Mouse (Mus musculus): Measurements from ENCODE around the gene Esp4. TPM values are rescaled to one million over a fixed set of nuclear protein-coding genes. Genes with fewer than 3 reads are reported as not detected.
"Not testable (repeated sequence)": the region's sequence is repeated elsewhere in the genome, so short reads cannot be mapped to it uniquely, and the experiment has no call there.

The Esp4 gene
- total RNA-seq (2021) = not detected
- long read RNA-seq, experiment 1 = 0 reads
- long read RNA-seq, experiment 2 = 0 reads

DNA sequence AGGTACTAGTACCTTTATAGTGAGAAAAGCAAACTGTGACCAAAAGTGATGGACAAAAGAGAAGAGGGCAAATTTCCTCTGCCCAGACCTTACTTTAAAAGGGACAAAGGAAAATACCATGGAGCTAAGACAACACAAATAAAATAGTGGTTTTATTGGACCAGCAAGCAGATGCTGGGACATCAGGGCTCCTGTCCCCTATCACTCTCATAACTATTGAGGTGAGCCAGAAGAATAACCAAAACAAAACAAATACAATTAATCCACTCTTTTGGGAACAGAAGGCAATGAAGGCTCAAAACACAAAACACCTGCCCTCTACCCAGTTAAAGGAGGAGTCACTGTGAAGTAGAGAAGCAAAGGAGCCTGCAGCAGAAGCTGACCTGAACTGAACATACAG lies at the start of gene Esp4:
Esp4 (plus strand) TSS at position 301 of the 400 bp plus-strand sequence.
- DNase-seq (ENCODE audit: low spot score) = no peak

DNA sequence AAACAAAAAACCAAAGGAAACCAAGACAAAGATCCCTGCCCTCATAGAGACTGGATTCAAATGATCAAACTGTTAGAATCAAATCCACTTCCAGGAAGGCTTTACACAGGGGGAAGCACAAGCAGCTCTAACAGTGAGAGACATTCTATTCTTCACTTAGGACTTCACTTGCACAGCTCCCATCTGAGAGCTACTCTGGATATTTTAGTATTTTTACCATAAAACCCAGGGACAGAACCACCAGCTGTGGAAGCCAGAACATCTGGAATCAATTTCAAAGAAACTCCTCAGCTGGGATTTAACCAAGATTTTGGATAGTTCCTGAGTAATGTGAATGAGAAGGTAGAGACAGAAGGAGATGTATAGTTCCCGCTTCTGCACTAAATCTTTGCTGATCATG lies 44.9 kb upstream of the Esp4 start:
- DNase-seq (ENCODE audit: low spot score) = no peak

DNA sequence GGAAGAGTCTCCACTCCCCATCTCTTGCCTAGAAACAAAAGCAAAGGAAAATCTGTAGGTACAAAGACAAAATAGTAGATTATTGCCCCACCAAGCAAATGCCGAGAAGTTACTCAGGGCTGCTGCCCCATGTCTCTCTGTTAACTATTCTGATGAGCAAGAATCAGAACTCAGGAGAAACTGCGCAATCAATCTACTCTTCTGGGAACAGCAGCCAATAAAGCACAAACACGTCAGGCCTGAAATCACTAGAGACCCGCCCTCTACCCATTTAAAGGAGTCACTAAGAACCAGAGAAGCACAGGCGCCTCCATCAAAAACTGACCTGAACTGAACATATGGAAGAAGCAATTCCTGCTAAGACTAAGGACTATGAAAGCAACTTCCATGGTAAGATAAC lies 37.2 kb upstream of the Esp4 start, which contains the start of gene Esp6:
Esp6 (plus strand) TSS at position 301 of the 400 bp plus-strand sequence.
- DNase-seq (ENCODE audit: low spot score) = no peak

DNA sequence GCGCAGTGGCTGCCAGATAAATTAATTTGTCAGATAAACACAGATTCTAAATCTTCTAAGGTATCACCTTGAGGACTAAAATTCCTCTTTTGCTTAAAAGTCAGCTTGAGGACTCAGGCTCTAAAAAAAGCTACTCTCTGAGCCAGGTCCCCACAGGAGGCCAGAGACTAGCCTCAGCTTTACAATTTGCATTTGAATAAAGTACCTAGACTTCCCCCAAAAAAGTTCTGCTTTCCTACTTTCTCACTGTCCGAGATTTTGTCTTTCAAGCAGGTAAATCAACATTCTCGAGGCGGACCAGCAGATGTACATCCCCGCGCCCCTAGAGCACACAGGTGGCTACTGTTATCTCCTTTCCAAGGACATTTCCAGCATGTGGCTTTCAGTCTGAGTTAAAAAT lies 14.5 kb upstream of the Esp4 start:
- not testable (repeated sequence) for DNase-seq (ENCODE audit: low spot score)

DNA sequence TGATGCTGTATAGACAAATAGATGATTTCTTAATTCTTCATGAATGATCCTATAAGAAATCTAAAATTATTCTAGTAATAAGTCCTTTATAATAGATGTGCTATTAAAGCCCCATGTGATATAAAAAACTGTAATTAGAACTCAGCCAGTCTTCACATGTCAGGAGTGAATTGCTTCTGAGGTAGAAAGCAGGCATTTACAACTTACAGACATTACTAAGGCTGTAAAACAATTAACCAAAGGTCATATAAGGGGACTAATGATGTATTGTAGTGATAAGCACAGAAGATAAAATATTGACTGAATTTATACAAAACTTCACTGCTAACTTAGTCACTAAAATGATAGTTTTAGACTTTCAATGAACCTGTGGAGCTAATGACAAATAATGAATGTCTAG lies 7.1 kb upstream of the Esp4 start:
- no peak for DNase-seq (ENCODE audit: low spot score)

DNA sequence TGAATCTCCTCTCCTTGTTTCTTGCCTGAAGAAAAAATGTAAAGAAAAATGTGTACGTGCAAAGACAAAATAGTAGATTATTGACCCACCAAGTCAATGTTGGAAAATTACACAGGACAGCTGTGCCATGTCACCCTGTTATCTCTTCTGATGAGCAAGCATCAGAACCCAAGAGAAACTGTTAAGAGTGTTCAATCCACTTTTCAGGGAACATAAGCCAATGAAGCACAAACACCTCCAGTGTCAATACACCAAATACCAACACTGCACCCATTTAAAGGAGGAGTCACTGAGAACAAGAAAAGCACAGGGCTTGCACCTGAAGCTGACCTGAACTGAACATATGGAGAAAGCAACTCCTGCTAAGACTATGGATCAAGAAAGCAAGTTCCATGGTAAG lies 33.4 kb downstream of the Esp4 start, which contains the start of gene Esp3:
Esp3 (plus strand) TSS at position 301 of the 400 bp plus-strand sequence.
- not testable (repeated sequence) for DNase-seq (ENCODE audit: low spot score)

Other genes with a start within 250 kb of the Esp4 start
- gene Esp8, start 78.6 kb upstream of the Esp4 start, total RNA-seq (2021) = not detected
- not detected for gene Esp6, start 37.1 kb upstream of the Esp4 start, total RNA-seq (2021)
- not detected for gene Esp3, start 33.5 kb downstream of the Esp4 start, total RNA-seq (2021)
- not detected for gene Esp1, start 128.5 kb downstream of the Esp4 start, total RNA-seq (2021)
- not detected for gene Crisp2, start 208.4 kb downstream of the Esp4 start, total RNA-seq (2021)
- not detected for gene Rhag, start 212.5 kb downstream of the Esp4 start, total RNA-seq (2021)

All from gastrocnemius, adult 18-20 months (tissue).